Comparison of ENCODE assay signal across 10 mouse cellular contexts in genomic region chr17:46619683-46620357, GRCm38 (mm10). TPM values are rescaled to one million over a fixed set of nuclear protein-coding genes. Genes with fewer than 3 reads are reported as not detected.
DNase-seq lines count a peak whose midpoint lies in the region; ATAC-seq and TF ChIP-seq lines count a peak whose summit lies in the region.
"Had no signal": no experiment of that assay in that cellular context is flagged by ENCODE, and none has a peak within 500 bp of the region (broad histone marks: within the 10 kb centered on the region; RNA-seq: fewer than 3 reads in every experiment).

No protein-coding gene starts in this region.

- intact Hi-C loops in left cerebral cortex, postnatal 25 days (cut with DNase I): no loop called here

- TF ChIP-seq CTCF in layer of hippocampus, adult 2 months (conservative IDR thresholded peaks at IDR 0.05): no peak

- WGBS in embryonic facial prominence, embryonic 15.5 days: 20% methylated on average over 16 of the region's 16 CpGs
- 33% methylated on average over 16 of the region's 16 CpGs for WGBS in intestine, embryonic 14.5 days
- 22% methylated on average over 16 of the region's 16 CpGs for WGBS in neural tube, embryonic 14.5 days

- 0 out of 2 replicates have a peak overlapping the region, but pooled peaks have one; percentile 0 for H3K9ac ChIP-seq in embryonic facial prominence, embryonic 15.5 days
- peak overlapping the region; percentile 40; the same call in 1 of the 2 replicates for H3K9ac ChIP-seq in intestine, embryonic 14.5 days (ENCODE audit: low read length)
- H3K9ac ChIP-seq in neural tube, embryonic 14.5 days (replicated peaks; ENCODE audit: low read depth, low read length): peak overlapping the region; percentile 32

- H3K27ac ChIP-seq in layer of hippocampus, adult 2 months: 0 out of 2 replicates have a peak overlapping the region, but pooled peaks have one; percentile 32
- peak overlapping the region; percentile 96 for H3K27ac ChIP-seq in embryonic facial prominence, embryonic 15.5 days (replicated peaks)
- peak overlapping the region; percentile 94 for H3K27ac ChIP-seq in intestine, embryonic 14.5 days (ENCODE audit: low read depth)
- peak overlapping the region; percentile 48 for H3K27ac ChIP-seq in neural tube, embryonic 14.5 days (ENCODE audit: low read depth, low read length)

- H3K27me3 ChIP-seq in embryonic facial prominence, embryonic 15.5 days: no peaks in the 10 kb centered on the region
- H3K27me3 ChIP-seq in intestine, embryonic 14.5 days (replicated peaks; ENCODE audit: control insufficient read depth, insufficient read depth, low read length): no peaks in the 10 kb centered on the region
- H3K27me3 ChIP-seq in neural tube, embryonic 14.5 days (ENCODE audit: control insufficient read depth, insufficient read depth, low read length): no peaks in the 10 kb centered on the region

- peaks cover 96% of the 10 kb centered on the region for H3K4me1 ChIP-seq in embryonic facial prominence, embryonic 15.5 days
- H3K4me1 ChIP-seq in intestine, embryonic 14.5 days (replicated peaks; ENCODE audit: control insufficient read depth, insufficient read depth, low read length): peaks cover 89% of the 10 kb centered on the region
- peaks cover 51% of the 10 kb centered on the region for H3K4me1 ChIP-seq in neural tube, embryonic 14.5 days (ENCODE audit: control insufficient read depth, insufficient read depth, low read length)

- H3K4me2 ChIP-seq in embryonic facial prominence, embryonic 15.5 days (replicated peaks): peak overlapping the region; percentile 44
- peak overlapping the region; percentile 43 for H3K4me2 ChIP-seq in intestine, embryonic 14.5 days (ENCODE audit: low read length)
- H3K4me2 ChIP-seq in neural tube, embryonic 14.5 days (ENCODE audit: low read depth, low read length): peak overlapping the region; percentile 28

- no peaks in the 10 kb centered on the region for H3K9me3 ChIP-seq in embryonic facial prominence, embryonic 15.5 days (replicated peaks)
- H3K9me3 ChIP-seq in intestine, embryonic 14.5 days (ENCODE audit: control insufficient read depth, low read length): no peaks in the 10 kb centered on the region
- no peaks in the 10 kb centered on the region for H3K9me3 ChIP-seq in neural tube, embryonic 14.5 days (ENCODE audit: control insufficient read depth, low read length)
- H3K9me3 ChIP-seq: G1E; megakaryocyte, embryonic 14.5 days had no signal

- no peaks in the 10 kb centered on the region for H3K36me3 ChIP-seq in embryonic facial prominence, embryonic 15.5 days
- no peaks in the 10 kb centered on the region for H3K36me3 ChIP-seq in intestine, embryonic 14.5 days (ENCODE audit: control insufficient read depth, insufficient read depth, low read length)
- no peaks in the 10 kb centered on the region for H3K36me3 ChIP-seq in neural tube, embryonic 14.5 days (ENCODE audit: control insufficient read depth, insufficient read depth, low read length)
- H3K36me3 ChIP-seq: G1E had no signal

- H3K4me3 ChIP-seq in layer of hippocampus, adult 2 months: no peak overlapping the region
- 0 out of 2 replicates have a peak overlapping the region, but pooled peaks have one; percentile 1 for H3K4me3 ChIP-seq in embryonic facial prominence, embryonic 15.5 days (replicated peaks)
- no peak overlapping the region for H3K4me3 ChIP-seq in intestine, embryonic 14.5 days (ENCODE audit: low read depth, low read length)
- H3K4me3 ChIP-seq in neural tube, embryonic 14.5 days (ENCODE audit: low read depth, low read length): no peak overlapping the region
- H3K4me3 ChIP-seq: megakaryocyte, embryonic 14.5 days had no signal

- DNase-seq in layer of hippocampus, adult 2 months (ENCODE audit: low spot score in 2 of 2): no peak
- DNase-seq in layer of hippocampus, adult 9-10 months (ENCODE audit: low spot score): no peak
- no peak for DNase-seq in intestine, embryonic 14.5 days (ENCODE audit: low spot score)
- DNase-seq in urinary bladder, postnatal 4 days (ENCODE audit: low spot score in 2 of 2): no peak
- no peak for DNase-seq in left cerebral cortex, postnatal 25 days (ENCODE audit: low spot score in 2 of 2)
- DNase-seq in adrenal gland, postnatal 36 days: no peak

- ATAC-seq in embryonic facial prominence, embryonic 15.5 days (ENCODE audit: insufficient number of reproducible peaks, low FRiP score, low TSS enrichment, low read depth): no peak
- ATAC-seq in intestine, embryonic 14.5 days (replicated peaks; ENCODE audit: low FRiP score, low TSS enrichment, low read depth): no peak
- no peak for ATAC-seq in neural tube, embryonic 14.5 days (ENCODE audit: low read depth)

RNA-seq across cellular contexts. Expression of gene Ptk7, which starts 9.5 kb away (rescaled TPM):
- total RNA-seq in layer of hippocampus, adult 2 months (2021): 1 to 10 TPM; 8.5 to 8.8 TPM
- 156 and 161 TPM in 2 replicates for polyA plus RNA-seq in embryonic facial prominence, embryonic 15.5 days (2015; fragmentation: Nextera tagmentation; extraction: Ambion mirVana)
- polyA plus RNA-seq in intestine, embryonic 14.5 days (2014; fragmentation: Nextera tagmentation; extraction: Ambion mirVana): 54.0 and 56.6 TPM in 2 replicates
- 7.9 and 23.7 TPM in 2 replicates for polyA plus RNA-seq in neural tube, embryonic 14.5 days (2014; fragmentation: Nextera tagmentation; extraction: Ambion mirVana)
- 10 to 100 TPM in 1 of 2 experiments, 1 to 10 TPM in 1; 9.5 to 10.5 TPM for total RNA-seq in left cerebral cortex, postnatal 25 days (2021)
- 10 to 100 TPM in 1 of 2 experiments, 1 to 10 TPM in 1; 6.8 to 11.7 TPM for total RNA-seq in adrenal gland, postnatal 36 days (2021)

RNA-seq across cellular contexts. Expression of gene Klc4, which starts 26.0 kb away (rescaled TPM):
- 10 to 100 TPM; 19.0 to 20.1 TPM for total RNA-seq in layer of hippocampus, adult 2 months (2021)
- polyA plus RNA-seq in embryonic facial prominence, embryonic 15.5 days (2015; fragmentation: Nextera tagmentation; extraction: Ambion mirVana): 23.4 and 24.5 TPM in 2 replicates
- polyA plus RNA-seq in intestine, embryonic 14.5 days (2014; fragmentation: Nextera tagmentation; extraction: Ambion mirVana): 42.1 and 45.7 TPM in 2 replicates
- polyA plus RNA-seq in neural tube, embryonic 14.5 days (2014; fragmentation: Nextera tagmentation; extraction: Ambion mirVana): 27.7 and 32.1 TPM in 2 replicates
- 10 to 100 TPM; 17.8 to 20.4 TPM for total RNA-seq in left cerebral cortex, postnatal 25 days (2021)
- total RNA-seq in adrenal gland, postnatal 36 days (2021): 10 to 100 TPM; 35.3 to 50.3 TPM

RNA-seq across cellular contexts. Expression of gene Mrpl2, which starts 26.2 kb away (rescaled TPM):
- 10 to 100 TPM; 52.2 to 53.5 TPM for total RNA-seq in layer of hippocampus, adult 2 months (2021)
- 92.9 and 95.8 TPM in 2 replicates for polyA plus RNA-seq in embryonic facial prominence, embryonic 15.5 days (2015; fragmentation: Nextera tagmentation; extraction: Ambion mirVana)
- polyA plus RNA-seq in intestine, embryonic 14.5 days (2014; fragmentation: Nextera tagmentation; extraction: Ambion mirVana): 134 and 144 TPM in 2 replicates
- 59.9 and 64.4 TPM in 2 replicates for polyA plus RNA-seq in neural tube, embryonic 14.5 days (2014; fragmentation: Nextera tagmentation; extraction: Ambion mirVana)
- 10 to 100 TPM; 51.0 to 51.5 TPM for total RNA-seq in left cerebral cortex, postnatal 25 days (2021)
- 100 to 1,000 TPM in 1 of 2 experiments, 10 to 100 TPM in 1; 92.6 to 114 TPM for total RNA-seq in adrenal gland, postnatal 36 days (2021)

RNA-seq across cellular contexts. Expression of gene Cul7, which starts 30.3 kb away (rescaled TPM):
- total RNA-seq in layer of hippocampus, adult 2 months (2021): 10 to 100 TPM; 19.1 to 20.4 TPM
- 64.0 and 64.1 TPM in 2 replicates for polyA plus RNA-seq in embryonic facial prominence, embryonic 15.5 days (2015; fragmentation: Nextera tagmentation; extraction: Ambion mirVana)
- polyA plus RNA-seq in intestine, embryonic 14.5 days (2014; fragmentation: Nextera tagmentation; extraction: Ambion mirVana): 43.4 and 43.7 TPM in 2 replicates
- polyA plus RNA-seq in neural tube, embryonic 14.5 days (2014; fragmentation: Nextera tagmentation; extraction: Ambion mirVana): 30.1 and 33.8 TPM in 2 replicates
- total RNA-seq in left cerebral cortex, postnatal 25 days (2021): 10 to 100 TPM; 25.6 to 27.1 TPM
- total RNA-seq in adrenal gland, postnatal 36 days (2021): 10 to 100 TPM; 36.3 to 42.2 TPM

RNA-seq across cellular contexts. Expression of gene Rrp36, which starts 54.3 kb away (rescaled TPM):
- 10 to 100 TPM; 15.8 to 16.8 TPM for total RNA-seq in layer of hippocampus, adult 2 months (2021)
- 61.9 and 64.9 TPM in 2 replicates for polyA plus RNA-seq in embryonic facial prominence, embryonic 15.5 days (2015; fragmentation: Nextera tagmentation; extraction: Ambion mirVana)
- polyA plus RNA-seq in intestine, embryonic 14.5 days (2014; fragmentation: Nextera tagmentation; extraction: Ambion mirVana): 49.1 and 57.7 TPM in 2 replicates
- 44.7 and 49.6 TPM in 2 replicates for polyA plus RNA-seq in neural tube, embryonic 14.5 days (2014; fragmentation: Nextera tagmentation; extraction: Ambion mirVana)
- total RNA-seq in left cerebral cortex, postnatal 25 days (2021): 10 to 100 TPM; 17.1 to 18.2 TPM
- total RNA-seq in adrenal gland, postnatal 36 days (2021): 10 to 100 TPM; 23.8 to 30.4 TPM

Comparison
In these comparisons a context has a peak if more than half of its experiments do, and no peak if none do; other contexts are left out.
1. H3K27ac ChIP-seq: peak in every context shown above with its lines; median percentile 96 in embryonic facial prominence, embryonic 15.5 days; 94 in intestine, embryonic 14.5 days; 48 in neural tube, embryonic 14.5 days; 32 in layer of hippocampus, adult 2 months.